Mouse (Mus musculus) kidney, adult 2 months (tissue): ENCODE measurements around the gene Eral1.

Source experiments
- CTCF ChIP-seq: fragments of 200-500 bp; conservative IDR thresholded peaks from 2 replicates; pipeline ENCODE4 v1.5.1; 2011; ENCODE audit warnings: low read depth, mild to moderate bottlenecking, control low read depth, low read length, moderate library complexity, mixed read lengths; ENCODE audit not compliant: insufficient read depth, insufficient read length
- POLR2A ChIP-seq: fragments of 200-500 bp; IDR thresholded peaks from one replicate; pipeline ENCODE4 v1.6.1; 2011; ENCODE audit warnings: low read depth, low read length, control low read depth

DNA sequence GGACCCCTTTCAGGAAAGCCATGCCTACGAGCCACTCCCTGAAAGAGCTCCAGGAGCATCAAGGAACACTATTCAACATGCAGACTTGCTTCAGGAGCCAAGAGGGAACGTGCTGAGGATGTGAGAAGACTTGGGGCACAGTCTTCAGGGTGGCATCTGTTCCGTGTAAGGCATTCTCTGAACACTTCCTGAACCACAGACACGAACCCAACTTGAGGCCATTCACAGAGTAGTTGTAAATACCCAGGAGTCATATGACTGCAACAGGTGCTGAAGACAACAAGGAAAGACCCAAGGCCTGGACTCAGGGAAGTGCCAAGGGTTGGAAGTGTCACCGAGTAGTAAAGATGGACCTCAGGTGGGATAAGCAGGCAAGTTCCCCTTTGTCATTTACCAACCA lies 12.6 kb downstream of the Eral1 start:
- TF ChIP-seq POLR2A = no peak
- TF ChIP-seq CTCF = no peak
